Mouse (Mus musculus) kidney, adult 11 months (tissue): ENCODE measurements around the gene Kctd4.

Experiments used
- DNase-seq: peaks from one replicate; pipeline ENCODE4 v3.0.0; 2022

The Kctd4 gene

DNA sequence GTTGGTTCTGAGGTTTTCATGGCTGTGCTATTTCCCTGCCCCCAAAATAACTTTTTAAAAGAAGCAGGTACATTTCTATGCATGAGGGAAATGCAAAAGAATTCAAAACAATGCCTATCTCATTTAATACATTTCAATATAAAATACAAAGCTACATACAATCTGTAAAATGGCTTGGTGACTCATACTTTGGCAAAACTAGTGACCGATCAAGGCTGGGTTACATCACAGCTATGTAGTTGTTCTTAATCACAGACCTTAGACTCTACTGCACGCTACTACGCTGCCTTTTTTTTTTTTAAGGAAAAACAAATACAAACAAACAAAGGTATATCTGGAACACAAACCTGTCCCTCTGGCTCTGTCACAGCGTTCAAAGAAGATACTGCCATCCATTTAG, 37.6 kb downstream of the Kctd4 start:
- DNase-seq = no peak

DNA sequence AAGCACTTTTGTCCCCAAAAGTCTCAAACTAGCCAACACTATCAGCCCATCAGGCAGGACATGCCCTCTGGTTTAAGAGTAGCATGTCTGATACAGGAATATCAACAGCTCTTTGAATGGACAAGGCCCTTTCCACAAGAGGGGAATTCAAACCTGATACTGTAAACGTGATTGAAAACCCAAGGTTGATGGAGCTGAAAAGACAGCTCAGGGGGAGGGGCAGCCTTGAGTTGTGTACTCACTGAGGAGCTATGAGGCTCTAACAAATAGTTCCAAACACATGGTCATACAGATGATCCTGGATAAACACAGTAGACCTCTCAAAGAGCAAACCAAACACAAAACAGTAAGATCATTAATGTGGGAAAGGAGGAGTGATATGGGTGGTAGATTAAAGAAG, 43.3 kb downstream of the Kctd4 start:
- DNase-seq = no peak

DNA sequence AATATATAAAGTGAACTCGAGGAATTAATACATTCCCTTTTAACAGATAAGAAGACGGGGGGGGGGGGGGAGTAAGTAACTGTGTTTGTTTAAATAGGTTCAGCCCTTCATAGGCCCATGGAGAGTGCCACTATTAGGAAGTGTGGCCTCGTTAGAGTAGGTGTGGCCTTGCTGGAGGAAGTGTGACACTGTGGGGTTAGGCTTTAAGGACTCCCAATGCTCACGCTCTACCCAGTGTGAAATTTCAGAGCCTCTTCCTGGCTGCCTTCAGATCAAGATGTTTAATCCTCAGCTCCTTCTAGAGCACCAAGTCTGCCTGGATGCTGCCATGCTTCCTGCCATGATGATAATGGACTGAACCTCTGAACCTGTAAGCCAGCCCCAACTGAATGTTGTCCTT, 47.0 kb downstream of the Kctd4 start:
- no peak for DNase-seq

DNA sequence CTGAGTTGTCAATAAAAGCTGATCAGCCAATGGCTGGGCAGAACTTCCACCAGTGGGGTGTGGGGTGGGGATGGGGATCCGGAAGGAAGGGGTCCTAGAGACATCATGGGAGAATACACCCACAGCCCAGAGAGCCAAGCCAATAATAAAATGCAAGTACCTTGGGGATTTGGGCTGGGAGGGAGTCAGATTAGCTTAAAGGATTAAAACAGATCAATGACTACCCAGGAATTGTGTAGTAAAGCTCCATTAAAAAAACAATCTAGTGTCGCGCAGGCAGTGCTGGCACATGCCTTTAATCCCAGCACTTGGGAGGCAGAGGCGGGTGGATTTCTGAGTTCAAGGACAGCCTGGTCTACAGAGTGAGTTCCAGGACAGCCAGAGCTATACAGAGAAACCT, 50.2 kb downstream of the Kctd4 start:
- no peak for DNase-seq

DNA sequence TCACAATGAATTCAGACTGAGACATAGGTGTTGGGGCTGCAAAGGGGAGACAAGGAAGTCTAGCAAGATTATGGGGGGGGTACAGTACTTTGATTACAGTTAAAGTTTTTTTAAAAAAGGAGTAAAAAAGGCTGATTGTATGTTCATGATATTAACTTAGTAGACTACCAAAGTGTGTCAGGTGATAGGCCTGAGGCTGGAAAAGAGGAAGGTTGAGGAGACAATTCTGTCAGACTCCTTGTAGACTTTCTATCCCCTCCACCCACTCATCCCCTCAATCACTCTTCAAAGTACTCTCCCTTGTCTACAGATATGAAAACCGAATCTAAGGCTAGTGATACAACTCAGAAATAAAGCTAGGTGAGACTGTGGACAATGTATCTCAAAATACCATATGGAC, 53.4 kb downstream of the Kctd4 start:
- DNase-seq = no peak

DNA sequence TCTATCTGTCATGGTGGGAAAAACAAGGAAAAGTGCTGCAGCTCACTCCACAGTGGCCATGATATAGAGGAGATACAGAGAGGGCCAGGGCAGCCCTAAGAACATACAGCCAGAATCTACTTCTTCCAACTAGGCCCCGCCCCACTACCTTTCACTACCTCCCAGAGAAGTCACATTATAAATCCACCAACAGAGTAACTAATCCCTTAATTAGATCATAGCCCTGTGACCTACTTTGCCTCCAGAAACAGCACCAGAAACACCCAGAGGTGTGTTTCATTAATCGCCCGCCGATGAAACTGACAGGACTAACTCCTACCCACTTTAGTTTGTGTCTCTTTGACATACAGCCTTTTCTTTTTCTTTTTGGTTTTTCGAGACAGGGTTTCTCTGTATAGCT, 54.4 kb downstream of the Kctd4 start:
- DNase-seq = no peak

DNA sequence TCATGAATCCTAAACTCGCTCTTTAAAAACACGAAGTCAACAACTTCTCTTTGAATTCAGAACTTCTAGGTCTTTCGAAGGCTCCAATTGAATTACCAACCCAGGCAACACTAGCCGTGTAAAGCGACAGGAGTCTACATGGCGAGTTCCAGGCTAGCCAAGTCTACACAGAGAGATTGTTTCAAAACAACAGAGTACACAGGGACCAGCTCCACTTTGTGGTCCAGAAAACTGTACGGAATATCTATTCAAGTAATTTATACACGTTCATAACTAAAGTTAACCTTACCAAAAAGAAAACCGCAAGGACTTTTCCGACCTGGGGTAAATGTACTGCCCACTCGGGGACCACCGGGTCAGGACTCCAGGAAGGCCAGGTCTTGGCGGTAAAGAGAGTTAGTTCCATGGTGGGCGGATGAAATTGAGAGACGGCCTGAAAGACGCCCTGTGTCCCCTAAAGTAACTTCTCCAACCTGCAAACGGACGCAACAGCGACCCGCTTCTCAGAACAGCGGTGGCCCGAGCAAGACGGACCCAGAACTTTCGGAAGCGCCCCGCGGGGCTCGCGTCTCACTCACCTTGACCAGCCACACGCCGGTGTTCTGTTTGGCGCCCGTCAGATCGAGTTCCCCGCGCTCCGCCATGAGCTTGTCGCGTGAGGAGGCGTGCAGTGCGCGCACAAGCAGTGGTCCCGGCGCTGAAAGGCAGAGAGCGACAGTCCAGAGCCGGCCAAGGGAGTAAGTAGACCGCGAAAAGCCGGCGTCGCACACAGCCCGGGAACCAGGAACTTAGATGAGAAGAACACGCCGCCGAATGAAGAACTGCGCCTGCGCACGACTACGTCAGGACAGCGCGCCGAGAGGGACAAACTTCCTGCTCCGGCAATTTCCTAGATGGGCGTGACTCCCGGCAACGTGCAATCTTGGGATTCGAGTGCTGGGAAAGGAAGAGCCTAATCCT, 55.6 kb downstream of the Kctd4 start, which contains the start of gene Gtf2f2:
Gene Gtf2f2, minus strand, starts transcription at position 764 of the 960 bp plus-strand sequence.
- DNase-seq = peak; percentile 89

DNA sequence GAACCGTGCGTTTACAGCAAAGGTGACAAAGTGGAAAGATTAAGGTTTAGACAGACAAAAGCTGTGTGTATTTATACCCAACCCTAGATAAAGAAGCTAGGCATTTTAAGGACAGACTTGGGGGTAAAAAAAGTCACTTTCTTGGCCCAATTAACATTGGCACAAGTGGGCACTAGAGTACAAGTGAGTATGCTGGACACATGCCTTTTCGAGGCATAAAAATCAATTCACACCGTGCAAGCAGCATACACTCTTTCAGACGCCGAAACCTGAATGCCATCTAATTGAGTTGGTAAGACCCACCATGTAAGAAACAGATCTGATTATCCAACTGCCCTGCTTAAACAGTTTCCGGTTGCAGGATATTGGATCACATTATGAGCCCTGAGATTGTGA, 56.3 kb downstream of the Kctd4 start:
- no peak for DNase-seq

DNA sequence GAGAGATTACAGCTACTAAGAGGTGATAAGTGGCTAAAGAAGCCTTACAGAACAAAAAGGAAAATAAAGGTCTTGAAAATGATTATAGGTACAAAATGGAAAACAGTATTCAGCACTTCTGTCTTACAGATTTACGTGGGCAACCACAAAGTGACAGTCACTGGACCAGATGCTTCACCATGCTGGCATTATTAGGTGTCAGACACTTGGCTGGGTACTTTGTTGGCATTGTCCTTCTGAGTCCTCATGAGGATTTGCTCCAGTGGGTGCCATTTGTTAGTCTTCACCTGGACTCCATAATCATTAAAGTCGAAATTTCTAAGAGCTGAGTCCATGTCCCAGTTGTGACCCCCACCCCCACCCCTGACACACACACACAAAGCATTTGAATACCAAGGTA, 59.5 kb downstream of the Kctd4 start:
- DNase-seq = no peak
